Mouse (Mus musculus): ENCODE results near the gene Nusap1. TPM values are rescaled to one million over a fixed set of nuclear protein-coding genes. Genes with fewer than 3 reads are reported as not detected.
"Not testable (repeated sequence)": the region's sequence is repeated elsewhere in the genome, so short reads cannot be mapped to it uniquely, and the experiment has no call there.

Gene Nusap1
- total RNA-seq, 2 experiments from 2014 or later: 0.28 to 0.70 TPM

GRCm38 (mm10) chr2:119641214-119641912, 23.3 kb downstream of the Nusap1 start:
- DNase-seq (ENCODE audit: low spot score in 2 of 2): no peak

- no peak for DNase-seq (ENCODE audit: low spot score in 2 of 2)
Observed at GRCm38 (mm10) chr2:119644254-119644653, 26.2 kb downstream of the Nusap1 start.

GRCm38 (mm10) chr2:119662220-119663182, 44.4 kb downstream of the Nusap1 start, which contains the start of gene Ndufaf1:
Gene Ndufaf1 (minus strand): TSS chr2:119662827.
- DNase-seq (ENCODE audit: low spot score in 2 of 2): peak; percentile 79 to 82

GRCm38 (mm10) chr2:119665744-119666143, 47.6 kb downstream of the Nusap1 start:
- not testable (repeated sequence) for DNase-seq (ENCODE audit: low spot score in 2 of 2)

- peak in 1 of 2 experiments; percentile 12 for DNase-seq (ENCODE audit: low spot score in 2 of 2)
Observed at GRCm38 (mm10) chr2:119669010-119669409, 50.9 kb downstream of the Nusap1 start.

GRCm38 (mm10) chr2:119674525-119675214, 56.6 kb downstream of the Nusap1 start, which contains the start of gene Rtf1:
Gene Rtf1 (plus strand): TSS chr2:119675068.
- peak; percentile 94 to 96 for DNase-seq (ENCODE audit: low spot score in 2 of 2)

GRCm38 (mm10) chr2:119675215-119675784, 57.2 kb downstream of the Nusap1 start:
- DNase-seq (ENCODE audit: low spot score in 2 of 2): peak in 1 of 2 experiments; percentile 16

- DNase-seq (ENCODE audit: low spot score in 2 of 2): no peak
Observed at GRCm38 (mm10) chr2:119675831-119676230, 57.7 kb downstream of the Nusap1 start.

GRCm38 (mm10) chr2:119683706-119684105, 65.6 kb downstream of the Nusap1 start:
- no peak for DNase-seq (ENCODE audit: low spot score in 2 of 2)

- no peak for DNase-seq (ENCODE audit: low spot score in 2 of 2)
Observed at GRCm38 (mm10) chr2:119692003-119692701, 74.1 kb downstream of the Nusap1 start.

GRCm38 (mm10) chr2:119694826-119695225, 76.7 kb downstream of the Nusap1 start:
- no peak for DNase-seq (ENCODE audit: low spot score in 2 of 2)

GRCm38 (mm10) chr2:119696111-119696510, 78.0 kb downstream of the Nusap1 start:
- DNase-seq (ENCODE audit: low spot score in 2 of 2): no peak

GRCm38 (mm10) chr2:119698472-119698871, 80.4 kb downstream of the Nusap1 start:
- DNase-seq (ENCODE audit: low spot score in 2 of 2): no peak

GRCm38 (mm10) chr2:119699962-119700361, 81.9 kb downstream of the Nusap1 start:
- DNase-seq (ENCODE audit: low spot score in 2 of 2): no peak

Other genes starting within 250 kb of the Nusap1 start
- 10 to 100 TPM; 21.6 to 21.7 TPM for gene Ino80, start 140.6 kb upstream of the Nusap1 start, total RNA-seq (2021)
- gene Exd1, start 70.7 kb upstream of the Nusap1 start, total RNA-seq (2021): under 1 TPM; 0.63 to 0.74 TPM
- 100 to 1,000 TPM; 183 to 190 TPM for gene Chp1, start 70.6 kb upstream of the Nusap1 start, total RNA-seq (2021)
- under 1 TPM; 0.33 to 0.53 TPM for gene Oip5, start 171 bp downstream of the Nusap1 start, total RNA-seq (2021)
- gene Ndufaf1, start 44.5 kb downstream of the Nusap1 start, total RNA-seq (2021): 10 to 100 TPM; 29.8 to 31.9 TPM
- gene Rtf1, start 56.8 kb downstream of the Nusap1 start, total RNA-seq (2021): 10 to 100 TPM; 53.3 to 61.3 TPM
- gene Itpka, start 124.0 kb downstream of the Nusap1 start, total RNA-seq (2021): 100 to 1,000 TPM; 179 to 201 TPM
- 10 to 100 TPM; 21.4 to 22.9 TPM for gene Ltk, start 142.1 kb downstream of the Nusap1 start, total RNA-seq (2021)
- 10 to 100 TPM; 17.8 to 20.5 TPM for gene Rpap1, start 169.2 kb downstream of the Nusap1 start, total RNA-seq (2021)
- gene Tyro3, start 179.4 kb downstream of the Nusap1 start, total RNA-seq (2021): 100 to 1,000 TPM; 192 to 195 TPM

Measured in left cerebral cortex, adult 18-20 months (tissue).